Mouse (Mus musculus): ENCODE results near the gene Tnfrsf14. TPM values are rescaled to one million over a fixed set of nuclear protein-coding genes. Genes with fewer than 3 reads are reported as not detected.

Tnfrsf14 gene
- total RNA-seq, 2 experiments from 2014 or later, result 775 to 899 TPM

DNA sequence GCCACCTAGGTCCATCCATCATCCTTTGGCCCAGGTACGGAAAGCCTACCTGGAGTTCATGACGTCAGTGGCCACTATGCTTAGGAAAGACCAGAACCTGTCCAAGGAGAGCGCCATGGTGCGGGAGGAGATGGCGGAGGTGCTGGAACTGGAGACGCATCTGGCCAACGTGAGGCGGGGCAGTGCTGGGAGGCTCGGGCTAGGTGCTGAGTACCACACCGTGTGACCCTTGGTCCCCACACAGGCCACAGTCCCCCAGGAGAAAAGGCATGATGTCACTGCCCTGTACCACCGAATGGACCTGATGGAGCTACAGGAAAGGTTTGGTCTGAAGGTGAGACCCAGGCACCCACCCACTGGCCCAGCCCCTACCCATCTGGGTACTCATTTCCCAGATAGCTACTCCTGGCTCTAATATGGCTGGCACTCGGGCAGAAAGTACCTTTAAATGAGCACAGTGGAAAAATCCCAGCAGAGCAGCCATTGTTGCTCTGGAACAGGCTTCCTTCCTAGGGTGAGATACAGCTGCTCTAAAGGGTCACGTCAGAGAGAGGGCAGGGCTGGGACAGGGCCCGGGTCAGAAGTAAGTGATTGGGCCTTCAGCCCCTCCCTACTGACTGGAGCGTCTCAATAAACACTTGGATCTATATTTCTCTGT, 40.6 kb downstream of the Tnfrsf14 start:
- no peak for ATAC-seq (replicated peaks; ENCODE audit: low FRiP score, poor library complexity, severe bottlenecking)

DNA sequence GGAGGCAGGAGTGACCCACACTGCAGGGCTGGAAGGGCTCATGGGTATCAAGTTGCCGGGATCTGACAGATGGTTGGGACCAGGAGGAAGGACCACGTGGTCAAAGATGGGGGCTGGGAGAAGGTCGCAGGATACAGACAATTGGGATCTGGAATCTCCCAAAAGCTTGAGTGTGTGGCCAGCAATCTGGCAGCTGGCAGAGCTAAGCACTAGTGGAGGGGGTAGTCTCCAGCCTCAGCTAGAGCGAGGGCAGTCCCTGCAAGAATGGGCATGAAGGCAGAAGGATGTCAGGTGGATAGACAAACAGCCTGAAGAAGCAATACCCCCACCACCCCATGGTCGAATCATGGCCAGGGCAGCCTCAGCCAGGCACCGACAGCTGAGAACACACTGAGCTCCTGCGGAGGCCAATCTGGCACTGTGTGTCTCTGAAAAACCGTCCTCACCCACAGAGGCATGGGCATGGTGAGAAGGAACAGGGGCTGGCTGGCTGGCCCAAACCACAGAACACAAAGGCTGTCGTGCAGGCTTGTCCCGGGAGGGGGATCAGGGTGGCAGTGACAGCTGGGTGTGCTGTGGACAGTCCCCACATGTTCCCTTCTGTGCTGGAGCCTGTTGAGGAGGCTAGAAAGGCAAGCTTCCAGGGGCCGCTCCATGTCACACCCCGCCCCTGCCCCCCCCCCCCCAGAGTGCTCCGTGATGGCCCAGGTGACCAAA, 41.3 kb downstream of the Tnfrsf14 start:
- ATAC-seq (replicated peaks; ENCODE audit: low FRiP score, poor library complexity, severe bottlenecking), result no peak

DNA sequence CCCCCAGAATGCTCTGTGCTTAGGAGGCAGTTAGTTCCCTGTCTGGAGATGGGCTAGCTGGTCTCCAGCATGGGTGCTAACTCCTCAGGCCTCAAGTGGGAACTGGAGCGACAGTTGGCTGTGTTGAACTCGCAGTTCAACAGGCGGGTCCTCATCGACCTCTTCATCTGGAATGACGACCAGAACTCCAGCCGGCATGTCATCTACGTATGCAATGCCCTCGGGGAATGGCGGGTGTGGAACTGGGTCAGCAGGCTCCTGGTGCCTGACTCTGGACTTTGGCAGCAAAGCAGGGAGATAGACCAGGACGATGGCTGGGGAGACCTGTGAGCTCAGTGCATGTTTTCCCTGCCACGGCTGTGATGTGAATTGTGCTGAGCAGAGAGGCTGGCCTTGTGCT, 42.9 kb downstream of the Tnfrsf14 start:
- ATAC-seq (replicated peaks; ENCODE audit: low FRiP score, poor library complexity, severe bottlenecking), result no peak

DNA sequence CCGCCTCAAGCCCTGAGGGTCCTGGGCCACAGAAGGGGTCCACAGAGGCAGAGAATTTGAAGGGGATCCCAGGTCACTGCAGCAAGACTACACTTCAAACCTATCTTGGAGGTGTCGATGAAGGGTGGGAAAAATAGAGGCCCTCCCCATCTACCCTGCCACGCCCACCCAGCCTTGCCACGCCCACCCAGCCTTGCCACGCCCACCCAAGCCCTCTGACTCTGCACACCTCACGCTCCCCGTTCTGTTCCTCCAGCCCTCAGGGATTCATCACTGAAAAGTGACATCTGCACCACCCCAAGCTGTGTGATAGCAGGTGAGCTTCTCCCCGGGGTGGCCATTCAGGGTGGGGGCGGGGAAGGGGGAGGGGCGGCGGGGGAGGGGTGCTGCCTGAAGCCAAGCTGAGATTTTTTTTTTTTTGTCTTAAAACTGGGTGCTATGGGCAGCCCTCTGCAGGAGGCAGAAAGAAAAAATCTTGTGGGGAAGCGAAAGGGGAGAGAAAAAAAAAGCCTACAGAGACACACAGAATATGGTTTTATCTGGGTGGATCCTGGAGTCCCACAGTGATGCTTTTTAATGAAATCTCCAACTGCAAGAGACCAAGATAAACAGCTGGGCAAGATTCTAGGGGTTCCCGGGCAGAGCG, 46.2 kb downstream of the Tnfrsf14 start:
- ATAC-seq (replicated peaks; ENCODE audit: low FRiP score, poor library complexity, severe bottlenecking), result peak; percentile 51

DNA sequence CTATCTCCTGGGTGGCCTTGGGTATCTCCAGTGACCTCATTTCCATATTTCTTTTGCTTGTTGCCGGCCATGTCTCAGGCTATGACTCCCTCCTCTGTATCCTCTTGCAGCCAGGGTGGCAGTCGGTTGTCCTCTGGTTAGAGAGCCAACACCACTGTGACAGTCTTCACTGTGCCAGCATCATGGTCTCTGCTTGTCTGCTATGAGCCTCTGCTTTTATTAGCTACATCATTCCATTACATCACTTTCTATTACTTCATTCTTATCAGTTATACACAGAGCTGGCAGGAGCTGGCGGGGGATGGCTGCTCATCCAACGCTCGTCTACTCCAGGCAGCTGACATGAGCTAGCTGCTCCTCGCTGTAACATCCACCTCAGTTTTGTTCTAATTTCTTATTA, 47.6 kb downstream of the Tnfrsf14 start:
- peak; percentile 85 for ATAC-seq (replicated peaks; ENCODE audit: low FRiP score, poor library complexity, severe bottlenecking)

DNA sequence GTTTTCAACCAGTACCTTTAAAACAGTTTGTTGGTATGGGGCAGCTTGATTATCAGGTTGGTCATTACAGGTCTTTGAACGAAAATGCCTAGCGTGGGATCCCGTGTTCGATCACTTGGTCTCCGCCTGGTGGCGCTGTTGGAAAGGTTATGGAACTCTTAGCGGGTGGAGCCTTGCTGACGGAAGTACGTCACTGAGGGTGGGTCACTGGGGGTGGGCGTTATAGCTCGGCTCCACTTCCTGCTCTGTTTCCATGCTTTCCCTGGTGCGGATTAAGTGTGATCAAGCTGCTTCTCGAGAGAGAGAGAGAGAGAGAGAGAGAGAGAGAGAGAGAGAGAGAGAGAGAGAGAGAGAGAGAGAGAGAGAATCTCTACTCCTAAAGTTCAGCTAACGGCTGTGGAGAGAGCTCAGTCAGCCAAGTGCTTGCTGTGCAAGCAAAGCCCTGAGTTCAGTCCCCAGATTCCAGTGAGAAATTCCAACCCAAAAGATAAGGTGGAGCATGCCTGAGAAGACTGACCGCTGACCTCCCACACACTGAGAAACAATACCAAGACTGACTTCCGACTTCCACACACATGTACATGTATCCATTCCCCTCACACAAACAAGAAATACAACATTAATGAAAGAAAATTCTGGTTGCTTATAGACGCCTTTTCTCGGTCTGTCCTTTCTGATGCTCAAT, 50.4 kb downstream of the Tnfrsf14 start:
- peak; percentile 63 for ATAC-seq (replicated peaks; ENCODE audit: low FRiP score, poor library complexity, severe bottlenecking)

DNA sequence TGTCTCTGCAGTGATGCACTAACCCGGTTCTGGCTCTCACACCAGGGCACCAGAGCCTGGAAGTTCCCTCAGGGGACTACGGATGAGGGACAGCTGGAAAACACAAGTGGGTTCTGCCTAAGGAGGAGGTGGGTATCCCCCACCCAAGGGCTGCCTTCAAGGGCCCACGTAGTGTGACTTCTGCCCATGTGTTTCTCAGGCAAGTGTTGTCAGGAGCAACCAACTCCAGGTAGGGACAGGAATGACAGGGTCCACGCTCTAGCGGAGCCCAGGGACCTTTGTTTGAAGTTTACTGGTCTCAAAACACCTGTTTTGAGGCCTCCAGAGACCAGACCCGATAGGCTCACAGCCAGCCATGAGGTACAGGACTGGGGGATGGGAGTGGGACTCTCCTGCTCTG, 55.2 kb downstream of the Tnfrsf14 start:
- no peak for ATAC-seq (replicated peaks; ENCODE audit: low FRiP score, poor library complexity, severe bottlenecking)

Other genes starting within 250 kb of the Tnfrsf14 start
- not detected in 2 replicates for gene Ttc34, start 91.1 kb downstream of the Tnfrsf14 start, total RNA-seq (2015; ENCODE audit: low replicate concordance)
- gene Ttc34, start 91.1 kb downstream of the Tnfrsf14 start, total RNA-seq (2017; ENCODE audit: low replicate concordance), result not detected in 2 replicates
- gene Mmel1, start 59.0 kb downstream of the Tnfrsf14 start, total RNA-seq (2015; ENCODE audit: low replicate concordance), result 5.9 and 10.1 TPM in 2 replicates
- gene Mmel1, start 59.0 kb downstream of the Tnfrsf14 start, total RNA-seq (2017; ENCODE audit: low replicate concordance), result 6.4 and 14.4 TPM in 2 replicates
- 2.5 and 13.7 TPM in 2 replicates for gene Fam213b, start 29.4 kb downstream of the Tnfrsf14 start, total RNA-seq (2015; ENCODE audit: low replicate concordance)
- 6.1 and 13.0 TPM in 2 replicates for gene Fam213b, start 29.4 kb downstream of the Tnfrsf14 start, total RNA-seq (2017; ENCODE audit: low replicate concordance)
- not detected in 2 replicates for gene Hes5, start 32.4 kb upstream of the Tnfrsf14 start, total RNA-seq (2015; ENCODE audit: low replicate concordance)
- gene Hes5, start 32.4 kb upstream of the Tnfrsf14 start, total RNA-seq (2017; ENCODE audit: low replicate concordance), result not detected in 2 replicates
- 61.3 and 78.0 TPM in 2 replicates for gene Pank4, start 35.6 kb upstream of the Tnfrsf14 start, total RNA-seq (2015; ENCODE audit: low replicate concordance)
- gene Pank4, start 35.6 kb upstream of the Tnfrsf14 start, total RNA-seq (2017; ENCODE audit: low replicate concordance), result 40.0 and 50.1 TPM in 2 replicates
- not detected in 2 replicates for gene Plch2, start 128.2 kb upstream of the Tnfrsf14 start, total RNA-seq (2015; ENCODE audit: low replicate concordance)
- gene Plch2, start 128.2 kb upstream of the Tnfrsf14 start, total RNA-seq (2017; ENCODE audit: low replicate concordance), result not detected in 2 replicates
- gene Pex10, start 138.5 kb upstream of the Tnfrsf14 start, total RNA-seq (2015; ENCODE audit: low replicate concordance), result 1.1 and 4.6 TPM in 2 replicates
- 0.91 and 4.5 TPM in 2 replicates for gene Pex10, start 138.5 kb upstream of the Tnfrsf14 start, total RNA-seq (2017; ENCODE audit: low replicate concordance)
- gene Rer1, start 157.8 kb upstream of the Tnfrsf14 start, total RNA-seq (2015; ENCODE audit: low replicate concordance), result 43.6 and 74.2 TPM in 2 replicates
- gene Rer1, start 157.8 kb upstream of the Tnfrsf14 start, total RNA-seq (2017; ENCODE audit: low replicate concordance), result 48.6 and 57.6 TPM in 2 replicates
- gene Morn1, start 158.0 kb upstream of the Tnfrsf14 start, total RNA-seq (2015; ENCODE audit: low replicate concordance), result 2.5 TPM in 1 of 2 replicates, not detected in the other
- 0.08 TPM in 1 of 2 replicates, not detected in the other for gene Morn1, start 158.0 kb upstream of the Tnfrsf14 start, total RNA-seq (2017; ENCODE audit: low replicate concordance)

Data from erythroid progenitor cell, adult 5-6 weeks (primary cell).